Mouse (Mus musculus) olfactory bulb, adult 2 months (tissue): ENCODE data around the gene Wdhd1.

Source experiments
- CTCF ChIP-seq: fragments of 200-500 bp; IDR thresholded peaks from 2 replicates; pipeline ENCODE4 v1.5.1; 2012; ENCODE audit warnings: low read depth, mild to moderate bottlenecking, low read length, moderate library complexity; ENCODE audit not compliant: insufficient read depth
- POLR2A ChIP-seq: fragments of 200-500 bp; IDR thresholded peaks from 2 replicates; pipeline ENCODE4 v1.6.1; 2012; ENCODE audit warnings: mild to moderate bottlenecking, low read depth, low read length, moderate library complexity; ENCODE audit not compliant: insufficient read depth

GRCm38 (mm10) chr14:47294136-47294535 is 17.5 kb upstream of the Wdhd1 start:
- TF ChIP-seq POLR2A, result no peak
- TF ChIP-seq CTCF, result no peak
